Mouse (Mus musculus): ENCODE data around the gene Lrrn4cl.
"Not testable (repeated sequence)": the region's sequence is repeated elsewhere in the genome, so short reads cannot be mapped to it uniquely, and the experiment has no call there.

Lrrn4cl gene

GRCm38 (mm10) chr19:8839103-8839907 is 11.3 kb upstream of the Lrrn4cl start, which contains the start of gene Gng3:
Gene Gng3, minus strand, starts transcription at chr19:8839194.
- peak; percentile 89 to 92 for DNase-seq

DNA sequence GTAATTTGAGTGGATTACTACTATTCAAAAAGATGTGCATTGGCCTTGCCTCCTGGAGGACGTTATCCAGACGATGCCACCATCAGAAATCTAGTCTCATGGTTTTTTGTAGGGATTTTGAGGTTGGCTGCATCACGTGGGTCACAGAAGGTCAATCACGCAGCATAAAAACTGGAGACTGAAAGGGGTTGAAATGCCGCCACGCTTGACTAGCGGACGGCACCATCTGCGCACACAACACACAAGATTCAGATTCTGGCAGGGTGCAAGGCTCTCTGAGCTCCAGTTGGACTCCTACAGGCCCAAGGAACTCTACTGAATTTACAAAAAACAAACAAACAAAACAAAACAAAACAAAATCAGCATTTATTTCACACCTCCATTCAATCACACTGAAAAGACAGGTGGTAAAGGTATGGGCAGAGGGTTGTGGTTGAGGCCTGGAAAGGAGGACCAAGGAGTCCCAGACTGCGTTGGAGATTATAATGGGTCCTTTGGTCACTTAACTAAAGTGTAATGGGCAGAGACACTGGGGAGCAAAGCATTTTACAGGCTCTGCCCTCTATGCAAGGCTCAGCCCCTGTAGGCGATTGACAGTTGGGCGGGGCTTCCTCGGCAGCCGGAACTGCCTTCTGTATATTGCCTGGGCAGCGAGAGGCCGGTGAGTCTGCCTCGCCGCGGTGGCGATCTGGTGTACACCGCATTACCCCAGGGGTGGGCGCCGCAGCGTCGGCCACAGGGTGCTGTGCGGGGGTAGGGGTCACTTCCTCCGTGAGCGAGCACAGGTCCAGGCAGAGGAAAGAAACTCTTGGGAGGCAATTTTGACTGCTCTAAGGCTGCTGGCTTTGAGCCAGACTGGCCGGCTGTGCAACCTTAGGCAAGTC is 10.4 kb upstream of the Lrrn4cl start:
- peak; percentile 87 to 88 for DNase-seq

GRCm38 (mm10) chr19:8841012-8841411 is 9.6 kb upstream of the Lrrn4cl start:
- peak; percentile 57 to 62 for DNase-seq

- DNase-seq = no peak
Observed at GRCm38 (mm10) chr19:8842961-8843360, 7.6 kb upstream of the Lrrn4cl start.

DNA sequence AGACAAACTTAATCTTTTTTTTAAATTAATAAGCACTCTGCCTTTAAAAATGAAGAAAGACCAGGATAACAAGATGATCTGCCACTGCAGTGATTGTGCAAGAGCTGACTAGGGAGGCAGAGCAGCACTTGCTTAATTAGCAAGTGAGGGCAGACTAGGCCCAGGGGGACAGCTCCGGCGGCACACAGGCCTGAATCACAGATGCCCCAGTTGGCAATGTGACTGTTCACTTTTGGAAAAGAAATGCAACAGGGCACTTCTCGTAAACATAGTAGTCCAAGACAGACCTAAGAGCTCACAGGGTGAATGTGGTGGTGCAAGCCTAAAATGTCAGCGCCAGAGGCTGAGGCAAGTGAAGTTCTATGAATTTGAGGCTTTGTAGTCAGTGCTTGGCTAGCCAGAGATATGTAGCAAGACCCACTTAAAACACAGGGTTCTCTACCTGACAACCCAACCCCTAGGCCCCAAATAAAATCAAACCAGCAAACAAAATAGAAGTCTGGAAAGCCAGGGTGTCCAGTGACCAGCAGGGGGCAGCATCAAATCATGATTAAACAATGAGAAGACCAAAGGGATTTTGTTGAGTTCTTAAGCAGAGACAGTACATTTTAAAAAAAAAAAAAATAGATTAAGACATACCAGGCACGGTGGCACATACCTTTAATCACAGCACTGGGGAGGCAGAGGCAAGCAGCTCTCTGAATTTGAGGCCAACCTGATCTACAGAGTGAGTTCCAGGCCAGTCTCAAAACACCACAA is 6.0 kb upstream of the Lrrn4cl start:
- DNase-seq = peak; percentile 89 to 94

GRCm38 (mm10) chr19:8848356-8848755 is 2.2 kb upstream of the Lrrn4cl start:
- DNase-seq = no peak

GRCm38 (mm10) chr19:8851639-8852038 is 1.1 kb downstream of the Lrrn4cl start:
- no peak for DNase-seq

DNA sequence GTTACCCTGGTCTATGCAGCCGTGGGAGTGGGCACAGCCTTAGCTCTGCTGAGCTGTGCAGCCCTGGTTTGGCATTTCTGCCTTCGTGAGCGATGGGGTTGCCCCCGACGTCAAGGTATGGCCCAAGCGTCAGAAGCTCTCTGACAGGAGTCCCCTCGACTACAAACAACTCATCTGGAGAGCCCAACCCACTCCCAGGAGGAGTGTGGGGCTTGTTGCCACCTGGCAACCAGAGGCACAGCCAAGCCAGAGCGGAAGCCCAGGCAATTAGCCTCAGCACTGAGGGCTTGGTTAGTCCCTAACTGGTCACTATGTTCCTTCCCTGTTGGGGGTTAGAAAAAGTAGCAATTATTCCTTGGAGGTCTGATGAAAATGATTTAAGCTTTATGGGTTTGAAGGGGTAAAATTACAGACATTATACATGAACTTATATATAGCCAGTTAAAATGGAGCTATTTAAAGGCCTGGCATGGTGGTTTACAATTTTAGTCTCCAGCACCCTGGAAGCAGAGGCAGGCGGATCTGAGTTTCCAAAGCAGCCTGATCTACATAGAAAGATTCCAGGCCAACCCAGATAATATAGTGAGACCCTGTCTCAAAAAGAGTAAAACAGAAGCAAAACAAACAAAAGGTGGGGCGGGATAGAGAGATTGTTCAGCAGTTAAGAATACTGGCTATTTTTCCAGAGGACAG is 1.8 kb downstream of the Lrrn4cl start:
- DNase-seq = no peak

GRCm38 (mm10) chr19:8853117-8853516 is 2.5 kb downstream of the Lrrn4cl start:
- DNase-seq = no peak

DNA sequence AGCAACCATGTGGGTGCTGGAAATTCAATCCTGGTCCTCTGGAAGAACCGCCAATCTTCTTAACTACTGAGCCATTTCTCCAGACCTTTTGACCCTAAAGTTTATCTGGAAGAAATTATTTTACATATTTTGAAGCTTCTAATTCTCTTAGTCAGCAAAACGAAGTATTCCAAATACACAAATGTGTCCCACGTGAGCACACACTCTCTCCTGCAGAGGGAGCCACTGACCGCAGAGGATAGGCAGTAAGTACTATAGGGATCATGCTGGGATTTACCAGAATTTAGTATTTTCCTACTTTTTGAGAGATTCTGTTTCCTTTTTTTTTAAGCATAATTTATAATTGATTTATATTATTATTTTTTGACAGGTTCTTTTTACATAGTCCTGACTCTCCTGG is 7.1 kb downstream of the Lrrn4cl start:
- peak; percentile 61 to 70 for DNase-seq

DNA sequence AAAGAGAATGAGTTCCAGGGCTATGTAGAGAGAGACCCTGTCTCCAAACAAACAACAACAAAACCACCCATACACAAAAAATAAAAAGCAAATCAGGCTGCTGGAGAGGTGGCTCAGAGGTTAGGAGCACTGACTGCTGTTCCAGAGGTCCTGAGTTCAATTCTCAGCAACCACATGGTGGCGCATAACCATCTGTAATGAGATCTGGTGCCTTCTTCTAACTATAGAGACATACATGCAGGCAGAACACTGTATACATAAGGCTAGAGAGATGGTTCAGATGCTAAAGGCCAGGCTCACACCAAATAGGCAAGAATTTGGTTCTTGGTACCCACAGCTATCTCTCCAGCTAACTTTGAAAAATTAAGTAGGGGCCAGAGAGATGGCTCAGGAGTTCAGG is 8.4 kb downstream of the Lrrn4cl start:
- DNase-seq = peak in 1 of 2 experiments; percentile 42

- no peak for DNase-seq
Observed at GRCm38 (mm10) chr19:8864265-8864664, 13.7 kb downstream of the Lrrn4cl start.

DNA sequence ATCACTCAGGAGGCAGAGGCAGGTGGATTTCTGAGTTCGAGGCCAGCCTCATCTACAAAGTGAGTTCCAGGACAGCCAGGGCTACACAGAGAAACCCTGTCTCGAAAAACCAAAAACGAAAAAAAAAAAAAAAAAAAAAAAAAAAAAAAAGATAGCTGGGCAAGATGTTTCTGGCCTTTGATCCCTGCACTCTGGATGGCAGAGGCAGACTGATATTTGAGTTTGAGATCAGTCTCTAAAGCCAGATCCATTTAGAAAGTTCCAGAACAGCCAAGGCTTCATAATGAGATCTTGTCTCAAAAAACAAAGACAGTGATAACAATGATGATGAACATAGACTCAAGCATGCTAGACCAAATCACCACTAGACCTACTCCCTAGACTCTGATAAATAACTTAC is 19.8 kb downstream of the Lrrn4cl start:
- not testable (repeated sequence) for DNase-seq

DNA sequence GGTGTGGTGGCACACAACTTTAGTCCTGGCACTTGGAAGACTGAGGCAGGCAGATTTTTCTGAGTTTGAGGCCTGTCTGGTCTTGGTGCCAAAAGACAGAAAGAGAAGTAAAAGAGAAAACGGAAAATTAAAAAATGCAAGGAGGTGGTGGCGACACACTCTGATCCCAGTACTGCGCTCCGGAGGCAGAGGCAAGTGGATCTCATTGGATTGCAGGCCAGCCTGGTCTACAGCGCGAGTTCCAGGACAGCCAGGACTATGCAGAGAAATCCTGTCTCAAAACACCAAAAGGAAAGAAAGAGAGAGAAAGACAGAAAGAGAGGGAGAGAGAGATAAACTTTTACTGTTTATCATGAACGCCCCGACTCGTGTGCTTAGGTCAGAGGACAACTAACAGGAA is 20.3 kb downstream of the Lrrn4cl start:
- DNase-seq = peak in 1 of 2 experiments; percentile 35

DNA sequence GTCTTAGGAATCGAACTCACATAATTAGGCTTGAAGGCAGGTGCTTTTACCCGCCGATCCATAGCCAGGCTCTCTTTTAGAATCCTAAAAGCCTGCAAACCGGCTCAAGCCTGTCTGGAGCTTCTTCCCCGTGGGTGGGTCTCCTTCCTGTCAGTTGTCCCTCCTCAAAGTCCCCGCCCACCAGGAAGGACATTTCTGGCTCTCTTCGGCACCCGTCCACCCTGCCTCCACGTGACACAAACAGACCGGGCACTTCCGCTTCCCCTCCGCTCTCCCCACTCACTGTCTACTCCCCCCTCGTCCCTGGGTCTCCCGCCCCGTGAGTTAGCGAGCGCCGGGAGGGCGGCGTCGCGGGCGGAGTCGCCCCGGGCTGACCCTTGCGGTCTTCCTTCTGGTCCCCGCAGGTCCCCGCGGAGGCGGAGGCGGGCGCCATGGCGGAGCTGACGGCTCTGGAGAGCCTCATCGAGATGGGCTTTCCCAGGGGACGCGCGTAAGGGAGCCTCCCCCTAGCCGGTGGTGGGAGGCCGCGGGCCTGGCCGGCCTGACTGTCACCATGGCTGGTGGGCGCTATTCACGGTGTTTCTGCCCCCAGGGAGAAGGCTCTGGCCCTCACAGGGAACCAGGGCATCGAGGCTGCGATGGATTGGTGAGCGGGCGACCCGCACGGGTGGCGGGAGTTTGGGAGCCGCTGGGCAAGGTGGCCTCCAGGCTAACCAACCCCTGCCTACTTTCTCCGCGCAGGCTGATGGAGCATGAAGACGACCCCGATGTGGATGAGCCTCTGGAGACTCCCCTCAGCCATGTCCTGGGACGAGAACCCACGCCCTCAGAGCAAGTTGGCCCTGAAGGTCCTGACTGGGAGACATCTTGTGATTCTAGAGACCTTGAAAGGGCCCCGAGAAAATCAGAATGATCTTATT is 21.0 kb downstream of the Lrrn4cl start, which contains the start of gene Ubxn1:
Gene Ubxn1, plus strand, starts transcription at position 230 of the 920 bp plus-strand sequence.
- peak; percentile 98 for DNase-seq

GRCm38 (mm10) chr19:8872266-8872840 is 21.8 kb downstream of the Lrrn4cl start:
- DNase-seq = no peak

GRCm38 (mm10) chr19:8875031-8875430 is 24.5 kb downstream of the Lrrn4cl start:
- DNase-seq = no peak

GRCm38 (mm10) chr19:8880311-8881033 is 29.9 kb downstream of the Lrrn4cl start, which contains the start of gene Uqcc3:
Gene Uqcc3, minus strand, starts transcription at chr19:8880923.
- DNase-seq = peak; percentile 93

DNA sequence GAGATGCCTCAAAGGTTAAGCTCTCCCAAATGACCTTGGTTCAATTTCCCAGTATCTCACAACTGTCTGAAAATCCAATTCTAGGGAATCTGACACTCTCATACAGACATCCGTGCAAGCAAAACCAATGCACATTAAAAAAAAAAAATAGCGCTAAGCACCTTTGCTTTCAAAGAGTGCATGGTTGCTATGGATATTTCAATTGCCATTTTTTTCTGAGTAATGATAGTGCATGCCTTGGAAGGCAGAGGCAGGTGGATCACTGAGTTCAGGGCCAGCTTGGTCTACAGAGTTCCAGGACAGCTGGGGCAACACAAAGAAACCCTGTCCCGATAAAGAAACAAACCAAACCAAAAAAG is 30.4 kb downstream of the Lrrn4cl start:
- no peak for DNase-seq

GRCm38 (mm10) chr19:8883616-8884015 is 33.0 kb downstream of the Lrrn4cl start, which contains the start of the genes Lbhd1 and Gm49403:
Gene Lbhd1, plus strand, starts transcription at chr19:8883732.
Gene Gm49403, plus strand, starts transcription at chr19:8883930.
- no peak for DNase-seq

Data from cerebellum, postnatal 10 days (tissue).